In the genomic region with DNA sequence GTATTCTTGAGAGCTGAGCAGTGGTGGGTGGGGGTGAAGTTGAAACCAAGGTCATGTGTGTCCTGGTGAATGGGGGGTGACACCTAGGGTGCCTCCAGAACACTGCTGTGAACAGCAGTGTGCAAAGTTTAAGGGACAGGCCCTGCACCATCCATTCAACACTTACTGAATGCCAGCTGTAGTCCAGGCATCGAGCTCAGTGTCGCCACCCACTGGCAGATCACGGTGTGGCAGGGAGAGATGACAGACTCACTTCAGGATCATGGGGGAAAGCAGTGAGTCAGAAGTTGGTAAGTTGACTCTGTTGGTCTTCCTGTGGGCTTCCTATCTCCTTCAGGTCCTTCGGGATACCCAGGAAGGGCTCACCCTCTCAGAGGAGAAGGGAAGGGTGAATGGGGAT, we compare ENCODE assay signal across 8 mouse cellular contexts. TPM values are rescaled to one million over a fixed set of nuclear protein-coding genes. Genes with fewer than 3 reads are reported as not detected.
DNase-seq lines count a peak whose midpoint lies in the region; ATAC-seq and TF ChIP-seq lines count a peak whose summit lies in the region.

No protein-coding gene starts in this region.

- no peak overlapping the region for H3K4me3 ChIP-seq in gastrocnemius, adult 2 months
- no peak overlapping the region for H3K4me3 ChIP-seq in neural tube, embryonic 15.5 days (replicated peaks)
- H3K4me3 ChIP-seq in olfactory bulb, adult 2 months (ENCODE audit: insufficient read depth, low read depth, low read length), result no peak overlapping the region

- no peak overlapping the region for H3K9ac ChIP-seq in neural tube, embryonic 15.5 days (replicated peaks)

- TF ChIP-seq CTCF in gastrocnemius, adult 2 months (IDR thresholded peaks at IDR 0.05), result peak; percentile 80
- TF ChIP-seq CTCF in olfactory bulb, adult 2 months (IDR thresholded peaks at IDR 0.05; ENCODE audit: insufficient read depth, low read depth, low read length), result peak; percentile 15; the same call in 1 of the 2 replicates

- DNase-seq in gastrocnemius, adult 2 months, result peak; percentile 63
- no peak for DNase-seq in gastrocnemius, postnatal 25 days
- peak; percentile 78 for DNase-seq in neural tube, embryonic 10.5 days (ENCODE audit: extremely low spot score, low spot score)
- DNase-seq in adrenal gland, postnatal 14 days, result peak; percentile 84
- peak; percentile 36 for DNase-seq in kidney, postnatal 14 days
- no peak for DNase-seq in gastrocnemius, adult 18-20 months (ENCODE audit: low spot score)

- no peaks in the 10 kb centered on the region for H3K9me3 ChIP-seq in neural tube, embryonic 15.5 days (replicated peaks)

- peaks cover 15% of the 10 kb centered on the region for H3K4me1 ChIP-seq in neural tube, embryonic 15.5 days
- H3K4me1 ChIP-seq in olfactory bulb, adult 2 months (ENCODE audit: control insufficient read depth, insufficient read depth, low read length), result peaks cover 9% of the 10 kb centered on the region

- WGBS in neural tube, embryonic 15.5 days, result 11% methylated on average over 4 of the region's 4 CpGs
- 20% methylated on average over 4 of the region's 4 CpGs for WGBS in olfactory bulb, adult 2 months

- intact Hi-C loops in gastrocnemius, adult 2 months (cut with DNase I), result no loop called here

- H3K27ac ChIP-seq in gastrocnemius, adult 2 months, result no peak overlapping the region
- H3K27ac ChIP-seq in neural tube, embryonic 15.5 days (replicated peaks), result no peak overlapping the region
- no peak overlapping the region for H3K27ac ChIP-seq in olfactory bulb, adult 2 months (ENCODE audit: insufficient read depth, low read depth, low read length)

- H3K27me3 ChIP-seq in neural tube, embryonic 15.5 days (replicated peaks), result peaks cover 53% of the 10 kb centered on the region

- no peak for TF ChIP-seq POLR2A in olfactory bulb, adult 2 months (IDR thresholded peaks at IDR 0.05; ENCODE audit: insufficient read depth, low read depth, low read length)

- H3K4me2 ChIP-seq in neural tube, embryonic 15.5 days, result no peak overlapping the region

- ATAC-seq in neural tube, embryonic 15.5 days (ENCODE audit: low FRiP score), result no peak

- no peaks in the 10 kb centered on the region for H3K36me3 ChIP-seq in neural tube, embryonic 15.5 days

RNA-seq across cellular contexts. Expression of gene Foxs1, which starts 6.8 kb away (rescaled TPM):
- 1 to 10 TPM; 1.4 to 1.7 TPM for total RNA-seq in gastrocnemius, adult 2 months (2021)
- total RNA-seq in gastrocnemius, postnatal 25 days (2021), result 1 to 10 TPM; 1.8 to 2.4 TPM
- polyA plus RNA-seq in neural tube, embryonic 15.5 days (2015; fragmentation: Nextera tagmentation; extraction: Ambion mirVana), result 4.0 and 4.3 TPM in 2 replicates
- total RNA-seq in adrenal gland, postnatal 14 days (2021), result 3.6 and 6.1 TPM in 2 replicates
- not detected in 2 replicates for polyA plus RNA-seq in olfactory bulb, adult 2 months (2012; ENCODE audit: insufficient read depth, insufficient read length, low replicate concordance, missing spikeins)
- total RNA-seq in gastrocnemius, adult 18-20 months (2021), result 1 to 10 TPM in 1 of 2 experiments, under 1 TPM in 1; 0.75 to 1.8 TPM

RNA-seq across cellular contexts. Expression of gene Dusp15, which starts 11.7 kb away (rescaled TPM):
- under 1 TPM; 0.45 to 0.61 TPM for total RNA-seq in gastrocnemius, adult 2 months (2021)
- 1 to 10 TPM; 1.1 to 1.5 TPM for total RNA-seq in gastrocnemius, postnatal 25 days (2021)
- polyA plus RNA-seq in neural tube, embryonic 15.5 days (2015; fragmentation: Nextera tagmentation; extraction: Ambion mirVana), result 10.5 and 13.5 TPM in 2 replicates
- total RNA-seq in adrenal gland, postnatal 14 days (2021), result 2.8 and 4.4 TPM in 2 replicates
- polyA plus RNA-seq in olfactory bulb, adult 2 months (2012; ENCODE audit: insufficient read depth, insufficient read length, low replicate concordance, missing spikeins), result not detected in 2 replicates
- total RNA-seq in gastrocnemius, adult 18-20 months (2021), result under 1 TPM; 0.26 to 0.34 TPM

RNA-seq across cellular contexts. Expression of gene Ttll9, which starts 22.4 kb away (rescaled TPM):
- total RNA-seq in gastrocnemius, adult 2 months (2021), result not detected
- not detected for total RNA-seq in gastrocnemius, postnatal 25 days (2021)
- 8.1 and 8.7 TPM in 2 replicates for polyA plus RNA-seq in neural tube, embryonic 15.5 days (2015; fragmentation: Nextera tagmentation; extraction: Ambion mirVana)
- 0.48 and 1.1 TPM in 2 replicates for total RNA-seq in adrenal gland, postnatal 14 days (2021)
- not detected in 2 replicates for polyA plus RNA-seq in olfactory bulb, adult 2 months (2012; ENCODE audit: insufficient read depth, insufficient read length, low replicate concordance, missing spikeins)
- not detected for total RNA-seq in gastrocnemius, adult 18-20 months (2021)

RNA-seq across cellular contexts. Expression of gene Mylk2, which starts 28.7 kb away (rescaled TPM):
- total RNA-seq in gastrocnemius, adult 2 months (2021), result 100 to 1,000 TPM; 445 to 720 TPM
- total RNA-seq in gastrocnemius, postnatal 25 days (2021), result 100 to 1,000 TPM; 290 to 471 TPM
- polyA plus RNA-seq in neural tube, embryonic 15.5 days (2015; fragmentation: Nextera tagmentation; extraction: Ambion mirVana), result 0.08 and 0.29 TPM in 2 replicates
- total RNA-seq in adrenal gland, postnatal 14 days (2021), result not detected in 2 replicates
- polyA plus RNA-seq in olfactory bulb, adult 2 months (2012; ENCODE audit: insufficient read depth, insufficient read length, low replicate concordance, missing spikeins), result not detected in 2 replicates
- total RNA-seq in gastrocnemius, adult 18-20 months (2021), result 100 to 1,000 TPM; 671 to 798 TPM

Comparison
In these comparisons a context has a peak if more than half of its experiments do, and no peak if none do; other contexts are left out.
1. DNase-seq: peak in gastrocnemius, adult 2 months (single experiment), neural tube, embryonic 10.5 days (single experiment), adrenal gland, postnatal 14 days (single experiment) and kidney, postnatal 14 days (single experiment); none in gastrocnemius, postnatal 25 days (single experiment) and gastrocnemius, adult 18-20 months (single experiment).